Mouse (Mus musculus) spleen, adult 2 months (tissue): Measurements from ENCODE around the gene Gm10024. TPM values are rescaled to one million over a fixed set of nuclear protein-coding genes. Genes with fewer than 3 reads are reported as not detected.

Experiments
- polyA plus RNA-seq: library from polyadenylated mRNA; depleted of rRNA; stranded (reverse); fragments of >200 nt; gene quantifications from 2 replicates; pipeline ENCODE4 v1.2.3, GENCODE M21; 2012; rRNA removed

Gm10024 gene
- polyA plus RNA-seq, 1 experiment: not detected

Other genes with a start within 250 kb of the Gm10024 start
- gene Fam207a, start 195.7 kb upstream of the Gm10024 start, polyA plus RNA-seq: 21.1 and 25.6 TPM in 2 replicates
- 154 and 176 TPM in 2 replicates for gene Itgb2, start 181.2 kb upstream of the Gm10024 start, polyA plus RNA-seq
- 63.4 and 65.3 TPM in 2 replicates for gene Pttg1ip, start 129.7 kb upstream of the Gm10024 start, polyA plus RNA-seq
- gene Sumo3, start 105.4 kb upstream of the Gm10024 start, polyA plus RNA-seq: 131 and 154 TPM in 2 replicates
- not detected in 2 replicates for gene Gm49325, start 105.3 kb upstream of the Gm10024 start, polyA plus RNA-seq
- gene Ube2g2, start 89.2 kb upstream of the Gm10024 start, polyA plus RNA-seq: 31.4 and 34.0 TPM in 2 replicates
- 0.55 and 1.1 TPM in 2 replicates for gene Tspear, start 24.9 kb upstream of the Gm10024 start, polyA plus RNA-seq
- gene Gm19402, start 20.7 kb upstream of the Gm10024 start, polyA plus RNA-seq: not detected in 2 replicates
- not detected in 2 replicates for gene Gm9508, start 14.2 kb upstream of the Gm10024 start, polyA plus RNA-seq
- not detected in 2 replicates for gene Gm10272, start 4.8 kb upstream of the Gm10024 start, polyA plus RNA-seq
- 0.39 TPM in 1 of 2 replicates, not detected in the other for gene Gm10142, start 4.3 kb downstream of the Gm10024 start, polyA plus RNA-seq
- not detected in 2 replicates for gene Krtap12-1, start 9.1 kb downstream of the Gm10024 start, polyA plus RNA-seq
- gene Gm10100, start 15.0 kb downstream of the Gm10024 start, polyA plus RNA-seq: not detected in 2 replicates
- gene Gm18596, start 31.2 kb downstream of the Gm10024 start, polyA plus RNA-seq: not detected in 2 replicates
- gene Gm9736, start 39.9 kb downstream of the Gm10024 start, polyA plus RNA-seq: not detected in 2 replicates
- not detected in 2 replicates for gene Gm3233, start 48.2 kb downstream of the Gm10024 start, polyA plus RNA-seq
- gene Gm3238, start 59.9 kb downstream of the Gm10024 start, polyA plus RNA-seq: not detected in 2 replicates
- not detected in 2 replicates for gene Gm7138, start 65.5 kb downstream of the Gm10024 start, polyA plus RNA-seq
- not detected in 2 replicates for gene Gm3250, start 71.1 kb downstream of the Gm10024 start, polyA plus RNA-seq
- gene Gm7137, start 76.7 kb downstream of the Gm10024 start, polyA plus RNA-seq: not detected in 2 replicates
- gene Gm9639, start 83.6 kb downstream of the Gm10024 start, polyA plus RNA-seq: not detected in 2 replicates
- gene Gm19668, start 87.7 kb downstream of the Gm10024 start, polyA plus RNA-seq: not detected in 2 replicates
- not detected in 2 replicates for gene Gm9507, start 100.4 kb downstream of the Gm10024 start, polyA plus RNA-seq
- gene Gm2696, start 103.2 kb downstream of the Gm10024 start, polyA plus RNA-seq: not detected in 2 replicates
- gene Krtap10-4, start 115.6 kb downstream of the Gm10024 start, polyA plus RNA-seq: not detected in 2 replicates
- not detected in 2 replicates for gene Krtap10-10, start 124.5 kb downstream of the Gm10024 start, polyA plus RNA-seq
- gene Gm36176, start 135.3 kb downstream of the Gm10024 start, polyA plus RNA-seq: not detected in 2 replicates
- gene Gm10318, start 141.4 kb downstream of the Gm10024 start, polyA plus RNA-seq: not detected in 2 replicates
- gene Gm3285, start 150.5 kb downstream of the Gm10024 start, polyA plus RNA-seq: 0.09 TPM in 1 of 2 replicates, not detected in the other
- 0.70 and 1.2 TPM in 2 replicates for gene Lrrc3, start 191.1 kb downstream of the Gm10024 start, polyA plus RNA-seq